Mouse (Mus musculus) lung, adult 2 months (tissue): Measurements from ENCODE around the gene Snip1. TPM values are rescaled to one million over a fixed set of nuclear protein-coding genes. Genes with fewer than 3 reads are reported as not detected.

ENCODE experiments used
- DNase-seq: peaks from one replicate; pipeline ENCODE4 v3.0.0; 2022
- H3K4me1 ChIP-seq: fragments of 200-500 bp; 2 replicates; pipeline ENCODE4 v1.6.1; 2011; ENCODE audit warnings: low read length; ENCODE audit not compliant: control insufficient read depth, insufficient read depth
- H3K4me3 ChIP-seq: fragments of 200-500 bp; replicated peaks from 2 replicates; pipeline ENCODE3; 2011; ENCODE audit warnings: low read depth, mild to moderate bottlenecking, control low read depth, low read length; ENCODE audit errors: extremely low read depth
- CTCF ChIP-seq: fragments of 200-500 bp; IDR thresholded peaks from 2 replicates; pipeline ENCODE4 v1.5.1; 2011; ENCODE audit warnings: mild to moderate bottlenecking, low read length, control low read depth; ENCODE audit not compliant: insufficient read depth
- POLR2A ChIP-seq: fragments of 200-500 bp; IDR thresholded peaks from 2 replicates; pipeline ENCODE4 v1.6.1; 2011; ENCODE audit warnings: low read depth, mild to moderate bottlenecking, control low read depth, low read length, borderline replicate concordance; ENCODE audit errors: extremely low read depth
- WGBS: fragments of 180-500 bp; shearing (Covaris S2); methylation state at CpG from one replicate; pipeline ENCODE4 v1.1.7; 2018; 5-methylcytosine and 5-hydroxymethylcytosine counted together
- polyA plus RNA-seq: library from polyadenylated mRNA; depleted of rRNA; stranded (reverse); fragments of >200 nt; gene quantifications from 2 replicates; pipeline ENCODE4 v1.2.3, GENCODE M21; 2012; rRNA removed

The Snip1 gene
- polyA plus RNA-seq, 1 experiment: 8.8 TPM

DNA sequence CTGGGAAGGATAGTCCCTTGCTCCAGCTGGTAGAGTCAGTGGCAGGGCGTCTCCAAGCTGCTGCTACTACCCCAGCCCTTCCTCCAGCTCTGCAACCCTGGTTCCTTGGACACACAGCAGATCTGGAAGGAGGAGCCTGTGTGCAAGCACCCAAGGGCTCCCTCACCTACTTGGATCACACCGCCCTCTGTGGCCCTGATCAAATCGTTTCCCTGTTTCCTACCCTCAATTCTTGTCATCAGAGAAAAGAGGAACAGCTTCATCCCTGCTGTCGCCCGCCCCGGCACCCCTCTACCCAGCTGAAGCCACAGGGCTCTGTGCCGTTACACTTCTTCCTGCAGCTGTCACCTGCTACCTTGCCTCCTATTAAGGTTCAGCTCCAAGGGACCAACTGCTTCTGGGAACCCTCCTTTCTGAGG, 51.4 kb downstream of the Snip1 start:
- WGBS: 71% methylated on average over 7 of the region's 7 CpGs
- DNase-seq: no peak
- H3K4me3 ChIP-seq: no peak overlapping the region
- TF ChIP-seq CTCF (no peak), POLR2A (peak; percentile 31; the same call in 1 of the 2 replicates)
- H3K4me1 ChIP-seq: peaks cover 21% of the 10 kb centered on the region

DNA sequence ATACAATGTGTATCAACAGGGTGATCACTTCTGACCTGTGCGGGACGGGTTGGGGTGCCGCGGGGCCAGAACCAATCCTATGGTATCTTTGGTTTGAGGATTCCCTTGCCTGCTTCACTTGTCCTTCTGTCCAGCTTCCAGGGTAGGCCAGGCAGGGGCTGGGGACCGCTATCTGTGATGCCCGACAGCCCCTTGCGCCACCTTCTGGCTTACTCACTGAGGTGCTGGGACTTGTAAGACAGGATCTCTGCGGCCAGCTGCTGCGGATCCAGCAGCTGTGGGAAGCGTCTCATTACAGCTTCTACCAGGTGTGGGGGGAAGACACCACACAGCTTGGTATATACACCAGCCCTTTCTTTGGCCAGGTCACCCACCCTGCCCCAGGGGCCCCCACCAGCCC, 52.6 kb downstream of the Snip1 start:
- no peak for TF ChIP-seq CTCF
- no peak for TF ChIP-seq POLR2A
- Histone ChIP-seq H3K4me1 (peaks cover 32% of the 10 kb centered on the region), H3K4me3 (no peak overlapping the region)
- no peak for DNase-seq
- WGBS: 65% methylated on average over 10 of the region's 10 CpGs

DNA sequence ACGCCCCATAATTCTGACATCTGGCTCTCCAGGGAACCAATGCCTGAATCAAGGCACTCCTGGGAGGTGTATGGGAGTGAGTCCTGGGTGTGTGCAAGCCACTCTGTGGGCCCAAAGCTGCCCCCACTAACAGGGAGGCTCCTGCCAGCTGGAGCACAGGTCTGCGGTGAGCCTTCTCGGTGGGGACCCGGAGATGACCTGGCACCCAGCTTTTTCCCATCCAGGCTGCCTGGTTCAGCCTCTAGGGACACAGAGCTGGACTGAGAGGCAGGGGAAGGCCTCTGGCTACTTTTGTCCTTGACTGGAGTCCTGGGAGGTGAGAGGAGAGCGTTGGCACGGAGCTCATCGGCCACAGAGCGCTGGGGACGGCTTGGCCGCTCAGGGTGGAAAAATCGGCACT, 53.2 kb downstream of the Snip1 start:
- WGBS: 92% methylated on average over 11 of the region's 11 CpGs
- Histone ChIP-seq H3K4me3 (no peak overlapping the region), H3K4me1 (peaks cover 37% of the 10 kb centered on the region)
- no peak for TF ChIP-seq POLR2A
- DNase-seq: no peak

DNA sequence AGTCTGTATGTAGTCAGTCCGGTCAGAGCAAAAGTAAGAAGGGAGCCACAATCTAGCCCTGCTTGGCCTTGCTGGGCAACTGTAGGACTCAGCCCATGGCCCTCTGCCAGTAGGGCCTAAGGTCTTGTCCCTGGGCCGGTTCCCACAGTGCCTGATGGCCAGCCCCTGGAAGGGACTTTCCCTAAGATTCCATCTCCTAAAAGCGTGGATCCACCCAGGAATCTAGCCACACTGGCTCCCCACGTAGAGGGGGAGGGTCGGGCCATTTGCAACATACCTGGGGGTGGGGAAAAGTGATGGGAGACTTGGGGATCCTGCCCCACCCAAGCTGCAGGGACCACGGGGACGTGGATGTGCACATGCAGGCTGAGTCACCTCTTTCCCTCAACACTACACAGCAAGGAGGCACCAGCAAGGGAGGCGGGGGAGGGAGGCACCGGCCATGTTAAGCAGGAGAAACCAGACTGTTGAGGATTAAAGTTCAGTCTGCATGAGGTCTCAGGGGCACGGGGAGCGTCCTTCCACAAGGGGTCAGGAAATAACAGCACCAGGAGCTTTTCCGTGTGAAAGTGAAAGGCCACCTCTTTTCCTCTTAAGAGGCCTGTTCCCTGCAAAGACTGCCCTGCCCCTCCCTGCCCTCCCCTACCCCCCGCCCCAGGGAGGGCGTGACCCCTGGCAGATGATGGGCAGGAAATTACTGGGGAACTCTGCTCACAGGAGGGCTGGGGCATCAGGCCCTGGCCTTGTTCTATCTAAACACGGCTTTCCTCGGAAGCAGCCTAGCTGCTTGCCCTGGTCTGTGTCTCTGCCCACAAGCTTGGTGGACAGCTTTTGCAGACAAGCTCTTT, 56.2 kb downstream of the Snip1 start:
- 7% methylated on average over 16 of the region's 16 CpGs for WGBS
- H3K4me3 ChIP-seq: peak overlapping the region; percentile 12
- peak; percentile 53 for DNase-seq
- peaks cover 33% of the 10 kb centered on the region for H3K4me1 ChIP-seq
- peak; percentile 18; the same call in 1 of the 2 replicates for TF ChIP-seq CTCF
- TF ChIP-seq POLR2A: no peak; the same call in 1 of the 2 replicates

DNA sequence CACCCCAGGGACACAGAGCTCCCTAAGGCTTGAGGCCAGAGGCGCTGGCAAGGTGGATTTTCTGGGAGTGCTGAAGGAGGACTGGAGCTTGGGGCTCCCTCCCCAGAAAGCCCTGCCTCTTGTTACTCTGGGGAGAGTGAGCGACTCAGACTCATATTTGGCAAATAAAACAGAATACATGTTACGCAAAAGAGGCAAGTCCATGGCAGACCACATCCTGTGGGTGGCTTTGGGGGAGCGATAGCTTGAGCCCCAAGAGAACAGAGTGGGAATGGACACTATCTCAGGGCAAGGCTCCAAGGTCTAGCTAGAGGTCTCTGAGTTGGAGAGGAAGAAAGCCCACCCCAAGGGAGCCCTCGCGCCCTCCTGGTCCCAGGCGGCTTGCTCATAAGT, 56.8 kb downstream of the Snip1 start:
- 52% methylated on average over 7 of the region's 7 CpGs for WGBS
- no peak for TF ChIP-seq CTCF
- TF ChIP-seq POLR2A: no peak
- H3K4me1 ChIP-seq: peaks cover 33% of the 10 kb centered on the region
- DNase-seq: no peak
- no peak overlapping the region for H3K4me3 ChIP-seq

Other genes starting within 250 kb of the Snip1 start
- 28.6 and 38.0 TPM in 2 replicates for gene Yrdc, start 216.0 kb upstream of the Snip1 start, polyA plus RNA-seq
- gene 1110065P20Rik, start 215.5 kb upstream of the Snip1 start, polyA plus RNA-seq: 37.8 and 43.6 TPM in 2 replicates
- 0.29 and 0.32 TPM in 2 replicates for gene Maneal, start 204.5 kb upstream of the Snip1 start, polyA plus RNA-seq
- not detected in 2 replicates for gene Epha10, start 185.8 kb upstream of the Snip1 start, polyA plus RNA-seq
- 12.3 and 13.7 TPM in 2 replicates for gene 9930104L06Rik, start 129.6 kb upstream of the Snip1 start, polyA plus RNA-seq
- 2.4 and 3.8 TPM in 2 replicates for gene Cdca8, start 127.4 kb upstream of the Snip1 start, polyA plus RNA-seq
- 17.3 and 21.4 TPM in 2 replicates for gene Rspo1, start 80.2 kb upstream of the Snip1 start, polyA plus RNA-seq
- 13.7 and 21.5 TPM in 2 replicates for gene Gnl2, start 50.1 kb upstream of the Snip1 start, polyA plus RNA-seq
- gene Dnali1, start 969 bp upstream of the Snip1 start, polyA plus RNA-seq: 14.9 and 15.8 TPM in 2 replicates
- 9.5 and 14.2 TPM in 2 replicates for gene Meaf6, start 18.5 kb downstream of the Snip1 start, polyA plus RNA-seq
- gene Zc3h12a, start 61.2 kb downstream of the Snip1 start, polyA plus RNA-seq: 11.9 and 13.9 TPM in 2 replicates